Mouse (Mus musculus): Measurements from ENCODE around the gene Dda1. TPM values are rescaled to one million over a fixed set of nuclear protein-coding genes. Genes with fewer than 3 reads are reported as not detected.
"Not testable (repeated sequence)": the region's sequence is repeated elsewhere in the genome, so short reads cannot be mapped to it uniquely, and the experiment has no call there.

Dda1 gene
- total RNA-seq, 2 experiments from 2014 or later: 19.6 to 31.4 TPM

DNA sequence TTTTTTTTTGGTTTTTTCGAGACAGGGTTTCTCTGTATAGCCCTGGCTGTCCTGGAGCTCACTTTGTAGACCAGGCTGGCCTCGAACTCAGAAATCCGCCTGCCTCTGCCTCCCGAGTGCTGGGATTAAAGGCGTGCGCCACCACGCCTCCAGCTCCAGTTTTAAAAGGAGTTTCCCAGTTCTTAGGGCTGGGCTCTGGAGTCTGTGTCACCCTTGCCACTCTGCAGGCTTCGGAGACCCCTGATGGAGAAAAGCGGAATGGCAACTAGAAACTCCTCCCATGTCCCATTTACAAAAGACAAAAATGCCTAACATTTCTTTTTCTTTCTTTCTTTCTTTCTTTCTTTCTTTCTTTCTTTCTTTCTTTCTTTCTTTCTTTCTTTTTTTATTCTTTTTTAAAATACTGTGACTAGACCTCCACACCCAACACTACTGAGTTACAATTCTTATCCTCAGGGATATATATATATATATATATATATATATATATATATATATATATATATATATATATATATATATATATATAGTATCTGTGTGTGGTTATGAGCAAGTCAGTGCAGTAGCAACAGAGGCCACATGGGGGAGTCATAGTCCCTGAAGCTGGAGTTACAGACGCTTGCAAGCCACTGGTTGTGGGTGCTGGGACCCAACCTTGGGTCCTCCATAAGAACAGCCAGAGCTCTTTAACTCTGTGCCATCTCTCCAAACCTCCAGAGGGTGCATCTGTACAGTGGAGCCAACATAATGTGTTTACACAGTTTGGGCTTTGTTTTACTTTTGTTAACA, 50.2 kb downstream of the Dda1 start:
- not testable (repeated sequence) for ATAC-seq (replicated peaks; ENCODE audit: low FRiP score, low TSS enrichment, poor library complexity, severe bottlenecking)

- ATAC-seq (replicated peaks; ENCODE audit: low FRiP score, low TSS enrichment, poor library complexity, severe bottlenecking): peak; percentile 93
These were observed 52.6 kb downstream of the Dda1 start for GRCm38 (mm10) chr8:71521634-71522033.

DNA sequence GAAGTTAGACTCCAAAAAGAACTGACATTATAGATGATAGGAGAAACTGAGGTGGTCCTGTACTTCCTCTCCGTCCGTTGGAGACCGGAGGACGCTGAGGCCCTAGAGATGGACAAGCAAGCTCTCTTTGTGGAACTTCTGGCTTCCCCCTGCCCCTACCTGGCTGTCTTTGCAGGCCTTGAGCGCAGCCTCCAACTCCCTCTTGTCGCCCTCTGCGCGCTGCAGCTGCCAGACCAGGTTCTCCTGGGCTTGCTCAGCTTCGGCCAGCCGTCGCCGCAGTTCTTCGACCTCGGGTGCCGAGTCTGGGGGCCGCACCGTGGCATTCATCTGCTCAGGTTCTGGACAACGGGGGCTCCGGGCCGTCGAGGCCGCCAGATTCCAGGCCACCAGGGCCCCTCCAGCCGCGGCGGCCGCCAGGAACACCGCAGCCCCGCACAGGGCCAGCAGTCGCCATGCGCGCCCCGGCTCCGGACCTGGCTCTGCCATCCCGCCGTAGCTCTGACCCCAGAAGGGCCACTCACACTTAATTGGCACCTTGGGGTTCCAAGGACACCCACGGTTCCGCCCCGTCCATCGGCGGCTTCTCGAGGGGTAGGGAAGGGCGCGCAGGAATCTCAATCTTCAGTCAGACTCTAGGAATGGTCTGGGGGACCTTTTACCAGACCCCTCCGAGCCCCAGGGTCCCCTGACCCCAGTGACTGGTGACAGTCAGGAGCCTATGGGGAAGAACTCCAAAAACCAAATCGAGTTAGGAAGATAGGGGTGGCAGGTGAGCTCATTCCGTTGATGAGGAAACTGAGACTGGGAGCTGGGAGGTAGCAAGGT, 56.4 kb downstream of the Dda1 start, which contains the start of gene Ccdc194:
TSS of gene Ccdc194 (minus strand) at position 486 of the 825 bp plus-strand sequence.
- no peak for ATAC-seq (replicated peaks; ENCODE audit: low FRiP score, low TSS enrichment, poor library complexity, severe bottlenecking)

Other genes starting within 250 kb of the Dda1 start
- 32.9 and 33.2 TPM in 2 replicates for gene Myo9b, start 196.5 kb upstream of the Dda1 start, total RNA-seq (2014; fragmentation: Nextera tagmentation)
- 17.6 and 20.4 TPM in 2 replicates for gene Myo9b, start 196.5 kb upstream of the Dda1 start, total RNA-seq (2017)
- gene Haus8, start 196.3 kb upstream of the Dda1 start, total RNA-seq (2014; fragmentation: Nextera tagmentation): 22.9 and 30.6 TPM in 2 replicates
- gene Haus8, start 196.3 kb upstream of the Dda1 start, total RNA-seq (2017): 44.1 and 47.5 TPM in 2 replicates
- gene Use1, start 102.4 kb upstream of the Dda1 start, total RNA-seq (2014; fragmentation: Nextera tagmentation): 147 and 161 TPM in 2 replicates
- gene Use1, start 102.4 kb upstream of the Dda1 start, total RNA-seq (2017): 129 and 139 TPM in 2 replicates
- gene Ocel1, start 97.9 kb upstream of the Dda1 start, total RNA-seq (2014; fragmentation: Nextera tagmentation): 6.4 and 7.4 TPM in 2 replicates
- gene Ocel1, start 97.9 kb upstream of the Dda1 start, total RNA-seq (2017): 8.1 and 13.8 TPM in 2 replicates
- gene Nr2f6, start 87.2 kb upstream of the Dda1 start, total RNA-seq (2014; fragmentation: Nextera tagmentation): 1.4 and 3.2 TPM in 2 replicates
- 1.7 TPM in 1 of 2 replicates, not detected in the other for gene Nr2f6, start 87.2 kb upstream of the Dda1 start, total RNA-seq (2017)
- not detected in 2 replicates for gene Ushbp1, start 73.4 kb upstream of the Dda1 start, total RNA-seq (2014; fragmentation: Nextera tagmentation)
- gene Ushbp1, start 73.4 kb upstream of the Dda1 start, total RNA-seq (2017): not detected in 2 replicates
- gene Babam1, start 72.3 kb upstream of the Dda1 start, total RNA-seq (2014; fragmentation: Nextera tagmentation): 107 and 130 TPM in 2 replicates
- gene Babam1, start 72.3 kb upstream of the Dda1 start, total RNA-seq (2017): 73.7 and 90.2 TPM in 2 replicates
- 42.2 and 46.2 TPM in 2 replicates for gene Ankle1, start 63.2 kb upstream of the Dda1 start, total RNA-seq (2014; fragmentation: Nextera tagmentation)
- 13.3 and 23.5 TPM in 2 replicates for gene Ankle1, start 63.2 kb upstream of the Dda1 start, total RNA-seq (2017)
- gene Abhd8, start 5.5 kb upstream of the Dda1 start, total RNA-seq (2014; fragmentation: Nextera tagmentation): 5.3 and 7.1 TPM in 2 replicates
- 4.7 and 6.3 TPM in 2 replicates for gene Abhd8, start 5.5 kb upstream of the Dda1 start, total RNA-seq (2017)
- gene Mrpl34, start 4.2 kb upstream of the Dda1 start, total RNA-seq (2014; fragmentation: Nextera tagmentation): 82.3 and 120 TPM in 2 replicates
- 46.7 and 63.4 TPM in 2 replicates for gene Mrpl34, start 4.2 kb upstream of the Dda1 start, total RNA-seq (2017)
- gene Ano8, start 16.8 kb downstream of the Dda1 start, total RNA-seq (2014; fragmentation: Nextera tagmentation): 2.4 and 4.5 TPM in 2 replicates
- gene Ano8, start 16.8 kb downstream of the Dda1 start, total RNA-seq (2017): 2.3 and 3.4 TPM in 2 replicates
- gene Gtpbp3, start 18.9 kb downstream of the Dda1 start, total RNA-seq (2014; fragmentation: Nextera tagmentation): 15.1 and 20.3 TPM in 2 replicates
- gene Gtpbp3, start 18.9 kb downstream of the Dda1 start, total RNA-seq (2017): 18.7 and 32.1 TPM in 2 replicates
- gene Plvap, start 42.6 kb downstream of the Dda1 start, total RNA-seq (2014; fragmentation: Nextera tagmentation): 7.2 and 8.9 TPM in 2 replicates
- gene Plvap, start 42.6 kb downstream of the Dda1 start, total RNA-seq (2017): 6.9 and 9.3 TPM in 2 replicates
- not detected in 2 replicates for gene Ccdc194, start 56.5 kb downstream of the Dda1 start, total RNA-seq (2014; fragmentation: Nextera tagmentation)
- not detected in 2 replicates for gene Ccdc194, start 56.5 kb downstream of the Dda1 start, total RNA-seq (2017)
- gene Bst2, start 68.3 kb downstream of the Dda1 start, total RNA-seq (2014; fragmentation: Nextera tagmentation): 31.1 and 46.7 TPM in 2 replicates
- gene Bst2, start 68.3 kb downstream of the Dda1 start, total RNA-seq (2017): 34.9 and 90.9 TPM in 2 replicates
- 19.9 and 24.4 TPM in 2 replicates for gene Mvb12a, start 73.7 kb downstream of the Dda1 start, total RNA-seq (2014; fragmentation: Nextera tagmentation)
- gene Mvb12a, start 73.7 kb downstream of the Dda1 start, total RNA-seq (2017): 23.9 and 31.7 TPM in 2 replicates
- gene Tmem221, start 89.7 kb downstream of the Dda1 start, total RNA-seq (2014; fragmentation: Nextera tagmentation): not detected in 2 replicates
- not detected in 2 replicates for gene Tmem221, start 89.7 kb downstream of the Dda1 start, total RNA-seq (2017)
- gene Nxnl1, start 97.4 kb downstream of the Dda1 start, total RNA-seq (2014; fragmentation: Nextera tagmentation): not detected in 2 replicates
- gene Nxnl1, start 97.4 kb downstream of the Dda1 start, total RNA-seq (2017): not detected in 2 replicates
- gene Slc27a1, start 99.7 kb downstream of the Dda1 start, total RNA-seq (2014; fragmentation: Nextera tagmentation): 3.0 and 6.3 TPM in 2 replicates
- gene Slc27a1, start 99.7 kb downstream of the Dda1 start, total RNA-seq (2017): 0.95 and 3.1 TPM in 2 replicates
- 104 and 132 TPM in 2 replicates for gene Pgls, start 123.0 kb downstream of the Dda1 start, total RNA-seq (2014; fragmentation: Nextera tagmentation)
- 76.2 and 80.7 TPM in 2 replicates for gene Pgls, start 123.0 kb downstream of the Dda1 start, total RNA-seq (2017)
- gene Fam129c, start 128.4 kb downstream of the Dda1 start, total RNA-seq (2014; fragmentation: Nextera tagmentation): 15.9 and 42.5 TPM in 2 replicates
- gene Fam129c, start 128.4 kb downstream of the Dda1 start, total RNA-seq (2017): 0.14 and 15.0 TPM in 2 replicates
- 55.8 and 58.0 TPM in 2 replicates for gene Colgalt1, start 141.8 kb downstream of the Dda1 start, total RNA-seq (2014; fragmentation: Nextera tagmentation)
- gene Colgalt1, start 141.8 kb downstream of the Dda1 start, total RNA-seq (2017): 40.1 and 44.4 TPM in 2 replicates
- gene Unc13a, start 202.6 kb downstream of the Dda1 start, total RNA-seq (2014; fragmentation: Nextera tagmentation): 0.26 and 0.64 TPM in 2 replicates
- 0.27 TPM in 1 of 2 replicates, not detected in the other for gene Unc13a, start 202.6 kb downstream of the Dda1 start, total RNA-seq (2017)
- 5.2 and 10.4 TPM in 2 replicates for gene Jak3, start 207.1 kb downstream of the Dda1 start, total RNA-seq (2014; fragmentation: Nextera tagmentation)
- gene Jak3, start 207.1 kb downstream of the Dda1 start, total RNA-seq (2017): 1.8 and 4.5 TPM in 2 replicates
- 6.4 and 17.6 TPM in 2 replicates for gene Insl3, start 220.0 kb downstream of the Dda1 start, total RNA-seq (2014; fragmentation: Nextera tagmentation)
- 0.88 and 4.8 TPM in 2 replicates for gene Insl3, start 220.0 kb downstream of the Dda1 start, total RNA-seq (2017)
- 0.42 and 0.79 TPM in 2 replicates for gene B3gnt3, start 232.6 kb downstream of the Dda1 start, total RNA-seq (2014; fragmentation: Nextera tagmentation)
- 0.30 and 0.99 TPM in 2 replicates for gene B3gnt3, start 232.6 kb downstream of the Dda1 start, total RNA-seq (2017)

Data from megakaryocyte-erythroid progenitor cell, adult 5-6 weeks (primary cell).